Mouse (Mus musculus): Measurements from ENCODE around the gene Ly6g5c.

- no peak for TF ChIP-seq CTCF (IDR thresholded peaks at IDR 0.05; ENCODE audit: low read depth, low read length)
- TF ChIP-seq POLR2AphosphoS5 (IDR thresholded peaks at IDR 0.05; ENCODE audit: insufficient replicate concordance, low read depth, low read length) = no peak
These were observed 49.8 kb upstream of the Ly6g5c start for GRCm38 (mm10) chr17:35058316-35058715.

Data from G1E (cell line).